Mouse (Mus musculus): ENCODE measurements at regions not wholly inside any gene's neighbourhood (a gene's known extent, or its start where the extent isn't known, plus 50 kb on each side); places are given as distances from the start of the nearest gene placed in this dataset.

GRCm38 (mm10) chr7:56590904-56591303 lies 351.3 kb downstream of the Oca2 start:
- TF ChIP-seq EP300 (IDR thresholded peaks at IDR 0.05) (no peak), CTCF (IDR thresholded peaks at IDR 0.05) (no peak)

All from lung, postnatal 0 days (tissue).